In genomic region chr4:132964473-132964872, GRCm38 (mm10) we compare ENCODE assay signal across 20 mouse cellular contexts. TPM values are rescaled to one million over a fixed set of nuclear protein-coding genes. Genes with fewer than 3 reads are reported as not detected.
DNase-seq lines count a peak whose midpoint lies in the region; ATAC-seq and TF ChIP-seq lines count a peak whose summit lies in the region.
"Had no signal": no experiment of that assay in that cellular context is flagged by ENCODE, and none has a peak within 500 bp of the region (broad histone marks: within the 10 kb centered on the region; RNA-seq: fewer than 3 reads in every experiment).

No protein-coding gene starts in this region.

- H3K4me1 ChIP-seq in hindbrain, embryonic 10.5 days (replicated peaks) = peaks cover 49% of the 10 kb centered on the region
- 0 out of 2 replicates have a peak, but pooled peaks cover 10% of the 10 kb centered on the region for H3K4me1 ChIP-seq in hindbrain, postnatal 0 days (ENCODE audit: insufficient read depth, low read length)
- H3K4me1 ChIP-seq in embryonic facial prominence, embryonic 10.5 days = peaks cover 48% of the 10 kb centered on the region
- H3K4me1 ChIP-seq in hindbrain, embryonic 16.5 days (ENCODE audit: control insufficient read depth, insufficient read depth, low read depth, low read length) = peaks cover 16% of the 10 kb centered on the region

- no peak for DNase-seq in hindbrain, embryonic 10.5 days (ENCODE audit: low spot score)
- no peak for DNase-seq in hindbrain, postnatal 0 days (ENCODE audit: low spot score)
- DNase-seq in embryonic facial prominence, embryonic 10.5 days (ENCODE audit: low spot score) = no peak
- DNase-seq in retina, embryonic 14.5 days (ENCODE audit: low spot score) = peak; percentile 50
- DNase-seq in spleen, postnatal 4 days (ENCODE audit: low spot score in 2 of 2) = no peak
- DNase-seq in kidney, adult 9 months = no peak
- DNase-seq: adrenal gland, postnatal 10 days; cerebellum, adult 9-11 months; embryo, embryonic 11 days; heart, adult 18-20 months; heart, postnatal 14 days; kidney, postnatal 10 days; layer of hippocampus, postnatal 36 days; right cerebral cortex, postnatal 25 days; thymus, postnatal 36 days had no signal

- H3K4me2 ChIP-seq in hindbrain, postnatal 0 days (ENCODE audit: low read depth, low read length) = no peak overlapping the region
- H3K4me2 ChIP-seq in hindbrain, embryonic 16.5 days (ENCODE audit: low read length) = no peak overlapping the region

- H3K27ac ChIP-seq in hindbrain, embryonic 10.5 days = peak overlapping the region; percentile 81
- H3K27ac ChIP-seq in hindbrain, postnatal 0 days = no peak overlapping the region
- peak overlapping the region; percentile 81 for H3K27ac ChIP-seq in embryonic facial prominence, embryonic 10.5 days (replicated peaks)
- no peak overlapping the region for H3K27ac ChIP-seq in hindbrain, embryonic 16.5 days (ENCODE audit: low read depth, low read length)
- H3K27ac ChIP-seq: liver, embryonic 14.5 days had no signal

- WGBS in hindbrain, embryonic 10.5 days = 20% methylated on average over 5 of the region's 5 CpGs
- 12% methylated on average over 5 of the region's 5 CpGs for WGBS in hindbrain, postnatal 0 days
- WGBS in embryonic facial prominence, embryonic 10.5 days = 26% methylated on average over 5 of the region's 5 CpGs
- 18% methylated on average over 5 of the region's 5 CpGs for WGBS in hindbrain, embryonic 16.5 days

- no peak for ATAC-seq in hindbrain, postnatal 0 days
- no peak for ATAC-seq in hindbrain, embryonic 16.5 days
- ATAC-seq: intestine, embryonic 16.5 days; lung, postnatal 0 days had no signal

- no peak overlapping the region for H3K9ac ChIP-seq in hindbrain, postnatal 0 days (replicated peaks; ENCODE audit: low read length)
- peak overlapping the region; percentile 27 for H3K9ac ChIP-seq in hindbrain, embryonic 16.5 days (ENCODE audit: low read depth, low read length)
- H3K9ac ChIP-seq: liver, embryonic 14.5 days had no signal

- TF ChIP-seq CTCF in hindbrain, postnatal 0 days (IDR thresholded peaks at IDR 0.05; ENCODE audit: low read depth) = no peak

- no peak overlapping the region for H3K4me3 ChIP-seq in hindbrain, embryonic 10.5 days
- no peak overlapping the region for H3K4me3 ChIP-seq in hindbrain, postnatal 0 days (ENCODE audit: low read length)
- no peak overlapping the region for H3K4me3 ChIP-seq in embryonic facial prominence, embryonic 10.5 days
- H3K4me3 ChIP-seq in hindbrain, embryonic 16.5 days (ENCODE audit: low read length) = no peak overlapping the region

- no peaks in the 10 kb centered on the region for H3K36me3 ChIP-seq in hindbrain, embryonic 10.5 days
- H3K36me3 ChIP-seq in hindbrain, postnatal 0 days (ENCODE audit: insufficient read depth, low read length) = no peaks in the 10 kb centered on the region
- H3K36me3 ChIP-seq in embryonic facial prominence, embryonic 10.5 days (replicated peaks) = no peaks in the 10 kb centered on the region
- no peaks in the 10 kb centered on the region for H3K36me3 ChIP-seq in hindbrain, embryonic 16.5 days (ENCODE audit: control insufficient read depth, insufficient read depth, low read length)
- H3K36me3 ChIP-seq: G1E had no signal

- H3K27me3 ChIP-seq in hindbrain, embryonic 10.5 days (ENCODE audit: insufficient read depth, poor library complexity, severe bottlenecking) = no peaks in the 10 kb centered on the region; the same call in 1 of the 2 replicates
- H3K27me3 ChIP-seq in hindbrain, postnatal 0 days (ENCODE audit: insufficient read depth, low read length) = no peaks in the 10 kb centered on the region
- no peaks in the 10 kb centered on the region for H3K27me3 ChIP-seq in embryonic facial prominence, embryonic 10.5 days (replicated peaks; ENCODE audit: low read depth, poor library complexity, severe bottlenecking)
- H3K27me3 ChIP-seq in hindbrain, embryonic 16.5 days (replicated peaks; ENCODE audit: control insufficient read depth, insufficient read depth, low read length) = no peaks in the 10 kb centered on the region

- H3K9me3 ChIP-seq in hindbrain, embryonic 10.5 days = no peaks in the 10 kb centered on the region
- H3K9me3 ChIP-seq in hindbrain, postnatal 0 days (ENCODE audit: low read length) = no peaks in the 10 kb centered on the region
- H3K9me3 ChIP-seq in embryonic facial prominence, embryonic 10.5 days = no peaks in the 10 kb centered on the region
- H3K9me3 ChIP-seq in hindbrain, embryonic 16.5 days (ENCODE audit: control insufficient read depth, low read length) = no peaks in the 10 kb centered on the region
- H3K9me3 ChIP-seq: G1E had no signal

RNA-seq across cellular contexts. Expression of gene Fgr, which starts 9.4 kb away (rescaled TPM):
- 0.14 TPM in 1 of 2 replicates, not detected in the other for polyA plus RNA-seq in hindbrain, embryonic 10.5 days (2016; fragmentation: Nextera tagmentation; extraction: Ambion mirVana)
- 0.07 and 0.73 TPM in 2 replicates for total RNA-seq in hindbrain, postnatal 0 days (2014; rRNA removed)
- 0.19 and 0.39 TPM in 2 replicates for polyA plus RNA-seq in hindbrain, postnatal 0 days (2015; fragmentation: Nextera tagmentation; extraction: Ambion mirVana)
- 0.16 and 0.21 TPM in 2 replicates for polyA plus RNA-seq in embryonic facial prominence, embryonic 10.5 days (2016; fragmentation: Nextera tagmentation; extraction: Ambion mirVana)
- 0.16 and 0.23 TPM in 2 replicates for polyA plus RNA-seq in hindbrain, embryonic 16.5 days (2015; fragmentation: Nextera tagmentation; extraction: Ambion mirVana)
- polyA plus RNA-seq: G1E had no signal

RNA-seq across cellular contexts. Expression of gene Fam76a, which starts 42.1 kb away (rescaled TPM):
- polyA plus RNA-seq in hindbrain, embryonic 10.5 days (2016; fragmentation: Nextera tagmentation; extraction: Ambion mirVana) = 32.9 and 33.2 TPM in 2 replicates
- total RNA-seq in hindbrain, postnatal 0 days (2014; rRNA removed) = 17.3 and 18.4 TPM in 2 replicates
- polyA plus RNA-seq in hindbrain, postnatal 0 days (2015; fragmentation: Nextera tagmentation; extraction: Ambion mirVana) = 28.3 and 34.5 TPM in 2 replicates
- polyA plus RNA-seq in embryonic facial prominence, embryonic 10.5 days (2016; fragmentation: Nextera tagmentation; extraction: Ambion mirVana) = 31.0 and 32.1 TPM in 2 replicates
- 33.5 and 40.6 TPM in 2 replicates for polyA plus RNA-seq in hindbrain, embryonic 16.5 days (2015; fragmentation: Nextera tagmentation; extraction: Ambion mirVana)

RNA-seq across cellular contexts. Expression of gene Ahdc1, which starts 46.6 kb away (rescaled TPM):
- 9.0 and 9.7 TPM in 2 replicates for polyA plus RNA-seq in hindbrain, embryonic 10.5 days (2016; fragmentation: Nextera tagmentation; extraction: Ambion mirVana)
- 88.2 and 106 TPM in 2 replicates for total RNA-seq in hindbrain, postnatal 0 days (2014; rRNA removed)
- 9.7 and 10.8 TPM in 2 replicates for polyA plus RNA-seq in hindbrain, postnatal 0 days (2015; fragmentation: Nextera tagmentation; extraction: Ambion mirVana)
- polyA plus RNA-seq in embryonic facial prominence, embryonic 10.5 days (2016; fragmentation: Nextera tagmentation; extraction: Ambion mirVana) = 11.5 and 11.6 TPM in 2 replicates
- polyA plus RNA-seq in hindbrain, embryonic 16.5 days (2015; fragmentation: Nextera tagmentation; extraction: Ambion mirVana) = 10.4 and 11.6 TPM in 2 replicates

Comparison
In these comparisons a context has a peak if more than half of its experiments do, and no peak if none do; other contexts are left out.
1. H3K27ac ChIP-seq: peak in hindbrain, embryonic 10.5 days (single experiment) and embryonic facial prominence, embryonic 10.5 days (single experiment); none in hindbrain, postnatal 0 days (single experiment) and hindbrain, embryonic 16.5 days (single experiment).